Mouse (Mus musculus) CH12.LX (cell line): Measurements from ENCODE around the gene Hmgcs1.

ENCODE experiments used
- CTCF ChIP-seq, 2 experiments: IDR thresholded peaks in 1 of 2; conservative IDR thresholded peaks in 1 of 2; 2 replicates each; pipeline ENCODE4 v1.5.1; 2011 to 2012; ENCODE audit warnings: low read depth in 2 of 2, low read length in 2 of 2, improper control_type of control experiment in 1 of 2, inconsistent platforms in 1 of 2, mild to moderate bottlenecking in 1 of 2, moderate library complexity in 1 of 2
- POLR2A ChIP-seq: IDR thresholded peaks from 2 replicates; pipeline ENCODE4 v1.6.1; 2011; ENCODE audit warnings: low read depth, mild to moderate bottlenecking, improper control_type of control experiment, low read length
- POLR2AphosphoS2 ChIP-seq: IDR thresholded peaks from 2 replicates; pipeline ENCODE4 v1.6.1; 2011; ENCODE audit warnings: low read depth, low read length, improper control_type of control experiment
- RCOR1 ChIP-seq: conservative IDR thresholded peaks from 2 replicates; pipeline ENCODE4 v1.6.1; 2012; ENCODE audit warnings: low read depth, mild to moderate bottlenecking, inconsistent platforms, low read length, improper control_type of control experiment
- ZKSCAN1 ChIP-seq: IDR thresholded peaks from 2 replicates; pipeline ENCODE4 v1.6.1; 2012; ENCODE audit warnings: low read depth, inconsistent platforms, low read length, improper control_type of control experiment, borderline replicate concordance

DNA sequence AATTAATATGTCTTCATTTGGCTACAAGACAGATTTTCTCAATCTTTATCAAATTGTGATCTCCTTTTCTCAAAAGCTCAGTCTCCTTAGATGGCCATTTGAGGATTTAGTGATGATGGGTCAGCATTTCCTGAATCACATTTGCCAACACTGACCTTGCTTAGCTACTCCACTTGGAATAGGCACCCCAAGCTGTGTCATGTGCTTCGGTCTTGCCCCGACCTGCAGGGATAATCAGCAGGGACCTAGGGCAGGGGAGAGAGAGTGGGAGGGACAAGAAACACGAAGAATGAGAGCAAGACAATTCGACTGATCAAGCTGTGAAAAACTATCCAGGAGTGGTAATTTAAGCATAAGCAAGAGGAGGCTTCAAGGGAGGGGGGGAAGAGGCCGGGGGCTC is 45.4 kb upstream of the Hmgcs1 start:
- TF ChIP-seq CTCF (conservative IDR thresholded peaks at IDR 0.05 in 1 of 2, IDR thresholded peaks at IDR 0.05 in 1 of 2; ENCODE audit: low read depth in 2 of 2, low read length in 2 of 2) (no peak), POLR2AphosphoS2 (no peak), POLR2A (no peak), ZKSCAN1 (no peak), RCOR1 (no peak)
